Mouse (Mus musculus) E14TG2a.4 (cell line): ENCODE results near the gene Bola1.
A peak's percentile ranks its signal among the peaks of the same experiment; 100 is the strongest.

Experiments used
- CTCF ChIP-seq: conservative IDR thresholded peaks from 2 replicates; pipeline ENCODE4 v1.5.1; 2014; ENCODE audit warnings: low read length
- POU5F1 ChIP-seq: IDR thresholded peaks from 2 replicates; pipeline ENCODE4 v1.6.1; 2014; ENCODE audit warnings: low read length, borderline replicate concordance

- TF ChIP-seq CTCF (peak; percentile 34), POU5F1 (no peak)
These were observed 43.6 kb upstream of the Bola1 start, which contains the start of gene Hist2h4 for GRCm38 (mm10) chr3:96262979-96263550.
